Mouse (Mus musculus): ENCODE data around the gene Foxp2. TPM values are rescaled to one million over a fixed set of nuclear protein-coding genes. Genes with fewer than 3 reads are reported as not detected.

The Foxp2 gene
- total and polyA plus RNA-seq, 3 experiments: 2.0 to 3.6 (median 2.0) TPM

GRCm38 (mm10) chr6:15459701-15460100, 558.6 kb downstream of the Foxp2 start:
- DNase-seq: no peak
- H3K9ac ChIP-seq (ENCODE audit: low read depth, low read length): no peak overlapping the region
- no peak overlapping the region for H3K27ac ChIP-seq
- no peaks in the 10 kb centered on the region for H3K36me3 ChIP-seq (ENCODE audit: control insufficient read depth, insufficient read depth, low read length)
- H3K4me1 ChIP-seq (ENCODE audit: control insufficient read depth, insufficient read depth, low read length): no peaks in the 10 kb centered on the region
- intact Hi-C loops (cut with DNase I): no loop called here
- H3K4me3 ChIP-seq: no peak overlapping the region
- H3K27me3 ChIP-seq (ENCODE audit: control insufficient read depth, insufficient read depth, low read length): no peaks in the 10 kb centered on the region
- TF ChIP-seq CTCF (IDR thresholded peaks at IDR 0.05) (no peak), POLR2A (IDR thresholded peaks at IDR 0.05; ENCODE audit: insufficient read depth, low read depth, low read length) (no peak), EP300 (IDR thresholded peaks at IDR 0.05; ENCODE audit: insufficient read depth, low read depth, low read length) (no peak)
- no peaks in the 10 kb centered on the region for H3K79me2 ChIP-seq (replicated peaks; ENCODE audit: control insufficient read depth, insufficient read depth, low read length)
- WGBS: 83% methylated on average over 2 of the region's 2 CpGs

DNA sequence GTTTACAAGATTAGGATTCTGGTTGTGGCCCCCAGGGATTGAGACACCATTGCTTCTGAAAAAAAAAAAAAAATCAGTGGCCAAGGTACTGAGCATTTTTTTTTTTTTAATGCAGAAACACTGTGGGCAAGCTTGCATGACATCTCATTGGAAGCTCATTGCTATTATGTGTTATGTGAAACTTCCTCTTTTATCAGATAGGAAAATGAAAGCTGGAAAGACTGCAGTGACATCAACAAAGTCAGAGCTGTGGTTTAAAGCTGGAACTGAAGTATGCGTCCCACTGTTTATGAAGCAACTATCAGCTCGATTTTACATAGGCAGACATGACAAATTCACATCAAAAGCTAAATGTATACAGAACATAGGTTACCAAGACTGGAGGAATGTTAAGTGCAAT, 562.2 kb downstream of the Foxp2 start:
- H3K4me3 ChIP-seq: no peak overlapping the region
- H3K27ac ChIP-seq: no peak overlapping the region
- no peaks in the 10 kb centered on the region for H3K79me2 ChIP-seq (replicated peaks; ENCODE audit: control insufficient read depth, insufficient read depth, low read length)
- whole genome bisulfite sequencing: 58% methylated on average over 2 of the region's 2 CpGs
- H3K27me3 ChIP-seq (ENCODE audit: control insufficient read depth, insufficient read depth, low read length): no peaks in the 10 kb centered on the region
- TF ChIP-seq CTCF (IDR thresholded peaks at IDR 0.05): no peak
- TF ChIP-seq EP300 (IDR thresholded peaks at IDR 0.05; ENCODE audit: insufficient read depth, low read depth, low read length): no peak
- TF ChIP-seq POLR2A (IDR thresholded peaks at IDR 0.05; ENCODE audit: insufficient read depth, low read depth, low read length): no peak
- no peak for DNase-seq
- no peak overlapping the region for H3K9ac ChIP-seq (ENCODE audit: low read depth, low read length)
- intact Hi-C loops (cut with DNase I): no loop called here
- H3K4me1 ChIP-seq (ENCODE audit: control insufficient read depth, insufficient read depth, low read length): no peaks in the 10 kb centered on the region
- H3K36me3 ChIP-seq (ENCODE audit: control insufficient read depth, insufficient read depth, low read length): no peaks in the 10 kb centered on the region

DNA sequence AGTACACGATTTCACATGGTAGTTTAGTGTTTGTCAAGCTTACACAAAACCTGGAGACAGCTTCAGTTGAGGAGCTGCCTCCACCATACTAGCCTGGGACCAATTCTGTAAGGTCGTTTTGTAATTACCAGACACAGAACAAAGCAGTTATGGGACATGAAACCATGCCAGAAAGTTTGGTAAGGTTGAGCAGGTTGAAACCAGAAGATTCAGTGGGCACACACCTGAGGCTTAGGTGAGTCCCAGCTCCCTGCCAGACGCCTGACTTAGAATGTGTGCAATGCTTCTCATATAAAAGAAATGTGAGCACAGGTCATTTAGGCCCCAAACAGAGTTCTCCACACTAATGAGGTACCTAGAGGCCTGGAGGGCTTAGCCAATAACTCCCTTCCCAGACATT, 564.3 kb downstream of the Foxp2 start:
- DNase-seq: no peak
- no peak for TF ChIP-seq EP300 (IDR thresholded peaks at IDR 0.05; ENCODE audit: insufficient read depth, low read depth, low read length)
- no peak for TF ChIP-seq POLR2A (IDR thresholded peaks at IDR 0.05; ENCODE audit: insufficient read depth, low read depth, low read length)
- no peak for TF ChIP-seq CTCF (IDR thresholded peaks at IDR 0.05)
- H3K27ac ChIP-seq: no peak overlapping the region
- H3K4me3 ChIP-seq: no peak overlapping the region
- 64% methylated on average over 3 of the region's 3 CpGs for WGBS
- no peaks in the 10 kb centered on the region for H3K79me2 ChIP-seq (replicated peaks; ENCODE audit: control insufficient read depth, insufficient read depth, low read length)
- intact Hi-C loops (cut with DNase I): no loop called here
- H3K36me3 ChIP-seq (ENCODE audit: control insufficient read depth, insufficient read depth, low read length): no peaks in the 10 kb centered on the region
- no peak overlapping the region for H3K9ac ChIP-seq (ENCODE audit: low read depth, low read length)
- H3K4me1 ChIP-seq (ENCODE audit: control insufficient read depth, insufficient read depth, low read length): no peaks in the 10 kb centered on the region
- H3K27me3 ChIP-seq (ENCODE audit: control insufficient read depth, insufficient read depth, low read length): no peaks in the 10 kb centered on the region

GRCm38 (mm10) chr6:15466634-15467033, 565.5 kb downstream of the Foxp2 start:
- Histone ChIP-seq H3K79me2 (replicated peaks; ENCODE audit: control insufficient read depth, insufficient read depth, low read length) (no peaks in the 10 kb centered on the region), H3K36me3 (ENCODE audit: control insufficient read depth, insufficient read depth, low read length) (no peaks in the 10 kb centered on the region), H3K27me3 (ENCODE audit: control insufficient read depth, insufficient read depth, low read length) (no peaks in the 10 kb centered on the region), H3K4me3 (no peak overlapping the region), H3K27ac (no peak overlapping the region), H3K4me1 (ENCODE audit: control insufficient read depth, insufficient read depth, low read length) (no peaks in the 10 kb centered on the region), H3K9ac (ENCODE audit: low read depth, low read length) (no peak overlapping the region)
- DNase-seq: no peak
- 71% methylated on average over 1 of the region's 1 CpGs for WGBS
- TF ChIP-seq POLR2A (IDR thresholded peaks at IDR 0.05; ENCODE audit: insufficient read depth, low read depth, low read length) (no peak), CTCF (IDR thresholded peaks at IDR 0.05) (no peak), EP300 (IDR thresholded peaks at IDR 0.05; ENCODE audit: insufficient read depth, low read depth, low read length) (no peak)
- intact Hi-C loops (cut with DNase I): no loop called here

- Histone ChIP-seq H3K4me3 (no peak overlapping the region), H3K27ac (no peak overlapping the region), H3K79me2 (replicated peaks; ENCODE audit: control insufficient read depth, insufficient read depth, low read length) (no peaks in the 10 kb centered on the region), H3K4me1 (ENCODE audit: control insufficient read depth, insufficient read depth, low read length) (no peaks in the 10 kb centered on the region), H3K27me3 (ENCODE audit: control insufficient read depth, insufficient read depth, low read length) (no peaks in the 10 kb centered on the region), H3K9ac (ENCODE audit: low read depth, low read length) (no peak overlapping the region), H3K36me3 (ENCODE audit: control insufficient read depth, insufficient read depth, low read length) (no peaks in the 10 kb centered on the region)
- DNase-seq: no peak
- TF ChIP-seq EP300 (IDR thresholded peaks at IDR 0.05; ENCODE audit: insufficient read depth, low read depth, low read length): no peak
- WGBS: 91% methylated on average over 2 of the region's 2 CpGs
- intact Hi-C loops (cut with DNase I): no loop called here
Measured at GRCm38 (mm10) chr6:15486909-15487308, 585.8 kb downstream of the Foxp2 start.

Small RNAs within 50 kb of the gene (microRNA-seq; reads per million reads assigned to microRNA genes)
- gene Gm25470: 0 reads per million in 2 experiments

Other genes with a start within 250 kb of the Foxp2 start
- 10 to 100 TPM; 65.3 to 88.8 TPM for gene Ppp1r3a, start 146.1 kb upstream of the Foxp2 start, total RNA-seq (2021)
- 5.5 and 15.0 TPM in 2 replicates for gene Ppp1r3a, start 146.1 kb upstream of the Foxp2 start, polyA plus RNA-seq (2012; rRNA removed)